Mouse (Mus musculus) cerebellum, postnatal 36 days (tissue): ENCODE results near the gene Tmem243.

Experiments
- DNase-seq, 2 experiments: peaks; one replicate each; pipeline ENCODE4 v3.0.0; 2021 to 2022; ENCODE audit warnings: mixed read lengths in 2 of 2

Tmem243 gene

GRCm38 (mm10) chr5:9100207-9100848 is at the start of gene Tmem243:
Tmem243 (plus strand) TSS chr5:9100668.
- peak; percentile 88 to 89 for DNase-seq

GRCm38 (mm10) chr5:9056020-9056660 is 44.3 kb upstream of the Tmem243 start:
- DNase-seq = peak; percentile 59 to 75

- no peak for DNase-seq
Measured at GRCm38 (mm10) chr5:9057277-9057879, 43.1 kb upstream of the Tmem243 start.

DNA sequence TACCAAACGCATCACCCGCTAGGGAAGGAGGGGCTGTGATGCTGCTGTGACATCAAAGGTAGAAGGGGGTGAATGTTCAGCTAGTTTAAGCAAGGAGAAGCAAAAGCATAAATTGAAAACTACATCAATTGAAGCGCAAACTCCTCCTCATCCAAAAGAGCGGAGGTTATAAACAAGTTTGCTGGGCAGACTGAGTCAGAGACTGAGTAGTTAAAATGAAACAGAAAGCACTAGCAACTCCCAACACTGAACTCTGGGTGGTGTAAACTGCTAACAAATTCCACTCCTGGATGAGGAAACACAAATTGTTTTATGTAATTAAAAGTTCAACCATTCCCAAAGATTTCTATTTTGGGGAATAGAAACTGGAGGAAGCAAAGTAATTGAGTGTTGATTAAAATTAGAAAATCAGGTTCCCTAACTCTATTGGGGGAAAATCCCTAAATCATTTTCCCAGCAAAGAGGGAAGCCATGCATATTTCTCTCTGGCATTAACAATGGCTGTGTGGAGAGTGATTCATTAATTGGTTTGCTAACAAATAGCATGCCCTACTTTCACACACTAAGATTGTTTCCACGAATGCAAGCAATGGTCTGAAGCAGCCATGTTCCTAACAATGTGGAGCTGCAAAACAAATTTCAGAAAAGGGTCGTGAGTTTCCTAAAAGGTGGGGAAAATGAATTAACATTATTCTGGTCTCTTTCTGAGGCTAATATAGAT is 41.0 kb upstream of the Tmem243 start:
- no peak for DNase-seq

DNA sequence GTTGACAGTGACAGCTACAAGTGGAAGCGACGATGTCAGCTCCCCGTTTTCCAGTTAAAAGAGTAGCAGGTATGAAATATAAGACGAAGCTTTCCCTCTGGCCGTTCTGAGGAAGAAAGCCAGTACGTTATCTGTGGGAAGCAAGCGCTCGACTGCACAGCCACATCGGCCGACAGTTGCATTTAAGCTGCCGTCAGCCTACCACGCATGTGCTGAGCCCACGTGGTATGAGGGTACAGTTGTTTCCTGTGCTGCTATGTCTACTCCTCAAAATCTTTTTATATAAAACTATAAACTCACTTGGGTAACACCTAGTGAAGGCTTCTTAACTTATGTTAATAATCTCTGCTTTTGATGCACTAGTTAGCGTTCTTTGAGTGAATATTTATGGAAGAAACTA is 40.2 kb upstream of the Tmem243 start:
- no peak for DNase-seq

GRCm38 (mm10) chr5:9064217-9064616 is 36.3 kb upstream of the Tmem243 start:
- DNase-seq = no peak

- peak; percentile 69 to 71 for DNase-seq
Measured at GRCm38 (mm10) chr5:9068886-9069285, 31.6 kb upstream of the Tmem243 start.

- no peak for DNase-seq
Measured at GRCm38 (mm10) chr5:9069599-9070209, 30.8 kb upstream of the Tmem243 start.

GRCm38 (mm10) chr5:9071360-9071759 is 29.1 kb upstream of the Tmem243 start:
- DNase-seq = no peak

DNA sequence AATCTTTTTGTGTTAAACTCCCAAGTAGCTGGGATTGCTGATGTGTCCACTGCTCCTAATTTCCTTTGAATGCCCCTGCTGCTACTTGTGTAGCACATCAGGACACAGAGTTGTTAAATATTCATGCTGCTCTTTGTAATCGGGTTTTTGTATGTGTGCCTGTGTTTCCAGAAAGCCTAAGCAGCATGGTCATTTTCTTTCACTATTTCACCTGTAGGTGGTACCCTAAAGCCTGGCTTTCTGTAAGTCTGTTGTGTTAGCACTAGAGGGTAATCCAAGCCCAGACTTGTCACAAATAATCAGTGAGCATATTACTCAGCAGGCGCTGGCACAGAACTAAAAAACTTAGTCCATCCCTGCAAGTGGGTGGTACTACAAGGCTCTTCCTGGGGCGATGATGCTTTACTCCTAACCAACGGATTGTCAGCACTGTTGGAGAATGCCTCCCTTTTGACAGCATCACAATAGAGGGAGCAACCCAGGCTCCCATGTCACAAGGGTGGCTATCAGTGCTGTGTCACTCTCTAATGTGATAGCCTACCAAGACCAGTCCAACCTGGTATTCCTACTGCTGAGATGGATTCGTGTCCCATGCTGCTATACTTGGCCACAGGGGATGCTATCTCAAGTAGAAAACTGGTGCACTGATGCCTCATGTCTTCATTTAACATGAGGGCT is 27.2 kb upstream of the Tmem243 start:
- no peak for DNase-seq

- no peak for DNase-seq
Measured at GRCm38 (mm10) chr5:9079773-9080501, 20.5 kb upstream of the Tmem243 start.

DNA sequence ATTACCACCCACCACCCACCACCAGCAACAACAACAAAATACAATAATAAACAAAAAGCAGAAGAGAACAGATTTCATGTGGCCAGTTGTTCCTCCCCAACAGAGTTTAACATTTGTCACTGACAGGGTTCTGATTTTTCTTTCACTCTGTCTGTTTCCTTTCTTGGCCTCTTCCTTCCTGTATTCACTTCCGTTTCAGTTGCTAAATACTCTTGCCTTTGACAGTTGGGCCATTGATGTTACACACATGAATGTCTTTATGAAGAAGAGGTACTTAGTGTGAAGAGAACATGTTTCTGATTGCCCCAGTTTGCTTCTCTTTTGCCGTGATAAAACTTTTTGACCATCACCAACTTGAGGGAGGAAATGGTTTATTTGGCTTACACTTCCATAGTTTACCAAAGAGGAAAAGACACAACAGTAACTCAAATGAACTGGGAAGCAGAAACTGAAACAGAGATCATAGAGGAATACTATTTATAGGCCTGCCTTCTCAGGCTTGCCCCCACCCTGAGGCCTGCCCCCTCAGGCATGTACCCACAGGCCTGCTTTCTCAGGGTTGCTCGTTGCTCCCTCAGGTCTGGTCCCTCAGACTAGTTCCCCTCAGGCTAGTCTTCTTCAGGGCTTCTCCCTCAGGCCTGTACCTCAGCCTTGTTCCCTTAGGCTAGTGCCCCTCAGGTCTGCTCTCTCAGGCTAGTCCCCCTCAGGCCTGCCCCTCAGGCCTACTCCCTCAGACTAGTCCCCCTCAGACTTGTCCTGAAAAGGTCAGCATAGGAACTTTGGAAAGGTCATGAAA is 13.3 kb upstream of the Tmem243 start:
- DNase-seq = no peak

- DNase-seq = no peak
Measured at GRCm38 (mm10) chr5:9090493-9091106, 9.9 kb upstream of the Tmem243 start.

DNA sequence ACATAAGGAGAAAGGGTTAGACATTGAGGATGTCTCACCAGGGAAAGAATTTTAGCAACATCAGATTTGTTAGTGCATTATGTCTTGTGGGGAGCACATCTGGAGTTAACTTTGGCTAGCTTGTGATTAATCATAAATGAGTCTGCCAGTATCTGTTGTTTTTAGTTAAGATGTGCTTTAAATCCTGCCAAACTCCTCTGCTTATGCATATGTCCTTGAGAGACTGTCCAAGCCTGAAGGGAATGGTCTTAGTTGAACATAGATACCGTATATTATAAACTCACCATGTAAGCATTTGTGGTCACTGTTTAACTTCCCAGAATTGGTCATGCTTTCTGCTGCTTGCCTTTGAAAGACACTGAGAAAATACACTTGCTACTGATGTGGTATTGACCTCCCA is 7.8 kb upstream of the Tmem243 start:
- DNase-seq = no peak

DNA sequence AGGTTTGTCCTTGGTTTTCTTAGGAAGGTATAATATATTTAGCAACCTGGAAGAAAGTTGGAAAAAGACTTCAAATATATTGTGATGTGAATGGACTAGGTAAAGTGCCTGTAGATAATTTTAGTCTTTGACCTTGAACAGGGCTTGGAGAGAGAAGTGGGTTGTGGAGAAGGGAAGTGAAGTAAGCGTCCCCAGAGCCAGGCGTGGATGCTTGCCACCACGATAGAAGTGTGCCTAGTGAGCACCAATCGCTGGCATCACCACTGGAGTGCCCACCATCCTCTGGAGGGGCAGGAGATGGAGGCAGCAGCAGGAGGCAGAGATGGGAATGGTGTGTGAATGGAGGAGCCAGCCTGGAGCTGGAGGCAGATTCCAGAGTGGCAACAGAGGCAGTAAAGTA is 7.0 kb upstream of the Tmem243 start:
- no peak for DNase-seq

GRCm38 (mm10) chr5:9100849-9101801 is 657 bp downstream of the Tmem243 start:
- peak; percentile 57 to 66 for DNase-seq

GRCm38 (mm10) chr5:9102696-9103095 is 2.2 kb downstream of the Tmem243 start:
- DNase-seq = no peak

DNA sequence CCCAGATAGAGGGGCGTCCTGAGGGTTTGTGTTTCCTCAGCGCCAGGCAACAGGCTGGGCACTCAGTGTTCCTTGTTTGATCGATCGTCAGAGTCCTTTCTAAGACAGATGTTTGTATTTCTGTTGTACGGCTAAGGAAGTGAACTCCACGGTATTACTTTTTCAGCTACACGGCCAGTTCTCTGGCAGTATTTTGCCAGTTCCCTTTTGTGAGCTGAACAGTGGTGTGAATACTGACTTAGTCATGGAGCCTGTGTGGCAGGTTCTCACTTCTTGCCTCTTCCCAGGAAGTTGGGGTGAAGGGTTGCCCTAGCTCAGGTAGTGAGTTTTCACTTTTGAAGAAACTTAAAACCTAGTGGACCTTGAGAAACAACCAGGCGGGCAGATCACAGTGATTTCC is 3.5 kb downstream of the Tmem243 start:
- DNase-seq = no peak

DNA sequence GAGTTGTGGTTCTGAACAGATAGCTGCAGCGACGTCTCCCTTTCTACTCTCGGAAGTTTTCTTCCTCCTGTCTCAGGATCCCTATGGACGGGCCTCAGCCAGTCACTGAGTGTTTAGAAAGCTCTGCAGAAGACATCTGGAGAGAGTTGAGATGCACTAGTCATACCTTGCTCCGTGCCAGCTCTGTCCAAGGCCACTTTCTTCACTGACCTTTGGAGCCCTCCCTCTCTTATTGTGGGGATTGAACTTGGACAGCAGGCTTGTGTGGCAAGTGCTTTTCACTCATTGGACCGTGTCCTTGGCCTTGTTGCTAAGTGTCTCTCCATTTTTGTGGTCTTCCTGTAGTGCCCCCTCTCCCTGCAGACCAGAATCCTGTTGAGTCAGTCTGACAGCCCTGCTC is 6.3 kb downstream of the Tmem243 start:
- DNase-seq = no peak
